Mouse (Mus musculus) liver, adult 2 months (tissue): ENCODE results near the gene Lce1c. TPM values are rescaled to one million over a fixed set of nuclear protein-coding genes. Genes with fewer than 3 reads are reported as not detected.

Experiments
- DNase-seq: peaks from one replicate; pipeline ENCODE4 v3.0.0-alpha.2; 2011; ENCODE audit warnings: low read depth, low spot score; ENCODE audit errors: extremely low read depth
- H3K27ac ChIP-seq: fragments of 200-500 bp; replicated peaks from 2 replicates; pipeline ENCODE4 v1.5.1; 2012; ENCODE audit warnings: low read depth, mild to moderate bottlenecking, control low read depth, inconsistent platforms, low read length; ENCODE audit not compliant: insufficient read depth
- H3K27me3 ChIP-seq: fragments of 200-500 bp; 2 replicates; pipeline ENCODE4 v1.6.1; 2012; ENCODE audit warnings: mild to moderate bottlenecking, moderate library complexity, low read length, inconsistent platforms; ENCODE audit not compliant: control insufficient read depth, insufficient read depth
- H3K36me3 ChIP-seq: fragments of 200-500 bp; 2 replicates; pipeline ENCODE4 v1.6.1; 2012; ENCODE audit warnings: low read length, inconsistent platforms; ENCODE audit not compliant: control insufficient read depth, insufficient read depth
- H3K4me1 ChIP-seq: fragments of 200-500 bp; 2 replicates; pipeline ENCODE4 v1.6.1; 2011; ENCODE audit warnings: low read length; ENCODE audit not compliant: control insufficient read depth, insufficient read depth
- H3K4me3 ChIP-seq: fragments of 200-500 bp; 2 replicates; pipeline ENCODE4 v1.5.1; 2011; ENCODE audit warnings: low read depth, mild to moderate bottlenecking, control low read depth, low read length, moderate library complexity; ENCODE audit not compliant: insufficient read depth
- H3K79me2 ChIP-seq: fragments of 200-500 bp; 2 replicates; pipeline ENCODE4 v1.6.1; 2012; ENCODE audit warnings: inconsistent platforms, mild to moderate bottlenecking, low read length, moderate library complexity; ENCODE audit not compliant: control insufficient read depth, insufficient read depth
- H3K9ac ChIP-seq: fragments of 200-500 bp; 2 replicates; pipeline ENCODE4 v1.6.1; 2012; ENCODE audit warnings: low read depth, mild to moderate bottlenecking, control low read depth, inconsistent platforms, low read length
- CTCF ChIP-seq: fragments of 200-500 bp; IDR thresholded peaks from 2 replicates; pipeline ENCODE4 v1.5.1; 2011; ENCODE audit warnings: low read depth, low read length, control low read depth
- POLR2A ChIP-seq: fragments of 200-500 bp; IDR thresholded peaks from 2 replicates; pipeline ENCODE4 v1.6.1; 2011; ENCODE audit warnings: low read length, control low read depth; ENCODE audit not compliant: insufficient read depth; ENCODE audit errors: extremely low read depth
- WGBS: fragments of 180-500 bp; shearing (Covaris S2); methylation state at CpG from one replicate; pipeline ENCODE4 v1.1.7; 2018; 5-methylcytosine and 5-hydroxymethylcytosine counted together
- polyA plus RNA-seq: library from polyadenylated mRNA; depleted of rRNA; stranded (reverse); fragments of >200 nt; gene quantifications from 2 replicates; pipeline ENCODE4 v1.2.3, GENCODE M21; 2012; rRNA removed
- total RNA-seq: library from RNA; depleted of rRNA; stranded (reverse); fragments of >200 nt; gene quantifications from 2 replicates; pipeline ENCODE4 v1.2.3, GENCODE M21; 2014; rRNA removed

The Lce1c gene
- total and polyA plus RNA-seq, 2 experiments = not detected

GRCm38 (mm10) chr3:92715122-92715521 is 36.1 kb downstream of the Lce1c start:
- Histone ChIP-seq H3K4me3 (no peak overlapping the region), H3K36me3 (no peaks in the 10 kb centered on the region), H3K79me2 (no peaks in the 10 kb centered on the region), H3K9ac (no peak overlapping the region), H3K27ac (no peak overlapping the region), H3K4me1 (no peaks in the 10 kb centered on the region), H3K27me3 (no peaks in the 10 kb centered on the region)
- DNase-seq = no peak
- TF ChIP-seq CTCF (no peak), POLR2A (no peak)

- Histone ChIP-seq H3K4me3 (no peak within 1 kb of the TSS), H3K36me3 (no peaks in the 10 kb centered on the region), H3K4me1 (no peaks in the 10 kb centered on the region), H3K27ac (no peak within 1 kb of the TSS), H3K9ac (no peak within 1 kb of the TSS), H3K79me2 (no peaks in the 10 kb centered on the region), H3K27me3 (no peaks in the 10 kb centered on the region)
- DNase-seq = no peak
- TF ChIP-seq CTCF = no peak
- TF ChIP-seq POLR2A = no peak
- WGBS = 74% methylated on average over 3 of the region's 3 CpGs
These were observed 41.2 kb downstream of the Lce1c start, which contains the start of gene Lce1f for GRCm38 (mm10) chr3:92720250-92720649. TSS of gene Lce1f (minus strand) at chr3:92720350.

- Histone ChIP-seq H3K27ac (no peak overlapping the region), H3K27me3 (no peaks in the 10 kb centered on the region), H3K4me3 (no peak overlapping the region), H3K9ac (no peak overlapping the region), H3K36me3 (no peaks in the 10 kb centered on the region), H3K79me2 (no peaks in the 10 kb centered on the region), H3K4me1 (no peaks in the 10 kb centered on the region)
- WGBS = 84% methylated on average over 5 of the region's 5 CpGs
- no peak for DNase-seq
- no peak for TF ChIP-seq CTCF
- TF ChIP-seq POLR2A = no peak
These were observed 43.6 kb downstream of the Lce1c start for GRCm38 (mm10) chr3:92722631-92723030.

Other genes with a start within 250 kb of the Lce1c start
- gene Gm9774, start 249.8 kb upstream of the Lce1c start, total RNA-seq = 1.6 and 1.7 TPM in 2 replicates
- gene Gm9774, start 249.8 kb upstream of the Lce1c start, polyA plus RNA-seq = 4.2 and 5.0 TPM in 2 replicates
- not detected in 2 replicates for gene Sprr2k, start 246.7 kb upstream of the Lce1c start, total RNA-seq
- not detected in 2 replicates for gene Sprr2k, start 246.7 kb upstream of the Lce1c start, polyA plus RNA-seq
- gene Sprr1b, start 240.5 kb upstream of the Lce1c start, total RNA-seq = not detected in 2 replicates
- not detected in 2 replicates for gene Sprr1b, start 240.5 kb upstream of the Lce1c start, polyA plus RNA-seq
- gene Sprr3, start 220.5 kb upstream of the Lce1c start, total RNA-seq = not detected in 2 replicates
- not detected in 2 replicates for gene Sprr3, start 220.5 kb upstream of the Lce1c start, polyA plus RNA-seq
- gene Sprr1a, start 193.4 kb upstream of the Lce1c start, total RNA-seq = not detected in 2 replicates
- not detected in 2 replicates for gene Sprr1a, start 193.4 kb upstream of the Lce1c start, polyA plus RNA-seq
- gene Sprr4, start 178.8 kb upstream of the Lce1c start, total RNA-seq = not detected in 2 replicates
- not detected in 2 replicates for gene Sprr4, start 178.8 kb upstream of the Lce1c start, polyA plus RNA-seq
- gene 2310046K23Rik, start 144.7 kb upstream of the Lce1c start, total RNA-seq = not detected in 2 replicates
- not detected in 2 replicates for gene 2310046K23Rik, start 144.7 kb upstream of the Lce1c start, polyA plus RNA-seq
- not detected in 2 replicates for gene Ivl, start 105.5 kb upstream of the Lce1c start, total RNA-seq
- gene Ivl, start 105.5 kb upstream of the Lce1c start, polyA plus RNA-seq = not detected in 2 replicates
- gene Smcp, start 90.2 kb upstream of the Lce1c start, total RNA-seq = not detected in 2 replicates
- 0.17 TPM in 1 of 2 replicates, not detected in the other for gene Smcp, start 90.2 kb upstream of the Lce1c start, polyA plus RNA-seq
- not detected in 2 replicates for gene 2210017I01Rik, start 71.8 kb upstream of the Lce1c start, total RNA-seq
- not detected in 2 replicates for gene 2210017I01Rik, start 71.8 kb upstream of the Lce1c start, polyA plus RNA-seq
- gene Lce6a, start 57.6 kb upstream of the Lce1c start, total RNA-seq = not detected in 2 replicates
- gene Lce6a, start 57.6 kb upstream of the Lce1c start, polyA plus RNA-seq = not detected in 2 replicates
- gene Lce1a1, start 30.9 kb upstream of the Lce1c start, total RNA-seq = not detected in 2 replicates
- not detected in 2 replicates for gene Lce1a1, start 30.9 kb upstream of the Lce1c start, polyA plus RNA-seq
- gene Lce1b, start 22.3 kb upstream of the Lce1c start, total RNA-seq = not detected in 2 replicates
- not detected in 2 replicates for gene Lce1b, start 22.3 kb upstream of the Lce1c start, polyA plus RNA-seq
- gene Lce1a2, start 8.9 kb upstream of the Lce1c start, total RNA-seq = not detected in 2 replicates
- gene Lce1a2, start 8.9 kb upstream of the Lce1c start, polyA plus RNA-seq = not detected in 2 replicates
- not detected in 2 replicates for gene Lce1d, start 8.0 kb downstream of the Lce1c start, total RNA-seq
- not detected in 2 replicates for gene Lce1d, start 8.0 kb downstream of the Lce1c start, polyA plus RNA-seq
- not detected in 2 replicates for gene Lce1e, start 29.8 kb downstream of the Lce1c start, total RNA-seq
- gene Lce1e, start 29.8 kb downstream of the Lce1c start, polyA plus RNA-seq = not detected in 2 replicates
- not detected in 2 replicates for gene Lce1f, start 41.1 kb downstream of the Lce1c start, total RNA-seq
- gene Lce1f, start 41.1 kb downstream of the Lce1c start, polyA plus RNA-seq = not detected in 2 replicates
- gene Gm38119, start 59.8 kb downstream of the Lce1c start, total RNA-seq = not detected in 2 replicates
- gene Gm38119, start 59.8 kb downstream of the Lce1c start, polyA plus RNA-seq = not detected in 2 replicates
- gene Lce1g, start 73.1 kb downstream of the Lce1c start, total RNA-seq = not detected in 2 replicates
- gene Lce1g, start 73.1 kb downstream of the Lce1c start, polyA plus RNA-seq = not detected in 2 replicates
- not detected in 2 replicates for gene Lce1h, start 85.8 kb downstream of the Lce1c start, total RNA-seq
- gene Lce1h, start 85.8 kb downstream of the Lce1c start, polyA plus RNA-seq = not detected in 2 replicates
- not detected in 2 replicates for gene Lce1i, start 99.7 kb downstream of the Lce1c start, total RNA-seq
- gene Lce1i, start 99.7 kb downstream of the Lce1c start, polyA plus RNA-seq = not detected in 2 replicates
- gene Lce1j, start 111.3 kb downstream of the Lce1c start, total RNA-seq = not detected in 2 replicates
- not detected in 2 replicates for gene Lce1j, start 111.3 kb downstream of the Lce1c start, polyA plus RNA-seq
- not detected in 2 replicates for gene Lce1k, start 128.6 kb downstream of the Lce1c start, total RNA-seq
- not detected in 2 replicates for gene Lce1k, start 128.6 kb downstream of the Lce1c start, polyA plus RNA-seq
- gene Kprp, start 148.0 kb downstream of the Lce1c start, total RNA-seq = not detected in 2 replicates
- not detected in 2 replicates for gene Kprp, start 148.0 kb downstream of the Lce1c start, polyA plus RNA-seq
- not detected in 2 replicates for gene Lce1l, start 172.0 kb downstream of the Lce1c start, total RNA-seq
- not detected in 2 replicates for gene Lce1l, start 172.0 kb downstream of the Lce1c start, polyA plus RNA-seq
- gene 2310050C09Rik, start 191.0 kb downstream of the Lce1c start, total RNA-seq = not detected in 2 replicates
- gene 2310050C09Rik, start 191.0 kb downstream of the Lce1c start, polyA plus RNA-seq = not detected in 2 replicates
- gene Lce3a, start 247.0 kb downstream of the Lce1c start, total RNA-seq = not detected in 2 replicates
- not detected in 2 replicates for gene Lce3a, start 247.0 kb downstream of the Lce1c start, polyA plus RNA-seq